Mouse (Mus musculus) left cerebral cortex, adult 9 months (tissue): Measurements from ENCODE around the gene Elmod1.

ENCODE experiments used
- DNase-seq, 2 experiments: peaks; one replicate each; pipeline ENCODE4 v3.0.0; 2022; ENCODE audit warnings: low spot score in 2 of 2

The Elmod1 gene

GRCm38 (mm10) chr9:53910331-53910730 lies 64.8 kb downstream of the Elmod1 start:
- peak in 1 of 2 experiments; percentile 64 for DNase-seq

- DNase-seq = no peak
These were observed 68.3 kb downstream of the Elmod1 start for GRCm38 (mm10) chr9:53906798-53907197.

DNA sequence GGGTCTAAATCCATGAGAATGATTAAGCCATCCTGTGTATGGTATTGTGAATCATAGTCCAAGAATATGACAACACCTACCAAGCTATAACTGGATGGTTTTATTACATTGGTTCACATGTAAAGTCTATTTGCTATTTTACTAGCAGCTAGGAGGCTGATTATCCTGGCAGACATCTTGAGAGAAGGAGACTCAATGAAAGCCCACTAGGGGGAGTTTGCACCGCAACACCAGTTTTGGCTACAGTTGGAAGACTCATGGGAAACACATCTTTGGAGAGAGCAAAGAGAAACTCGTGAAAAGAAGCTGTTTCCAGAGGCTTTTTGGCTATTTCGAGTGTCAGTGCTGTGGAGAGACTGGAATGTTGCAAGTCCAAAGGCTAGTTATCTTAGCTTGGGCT lies 69.7 kb downstream of the Elmod1 start:
- no peak for DNase-seq

- no peak for DNase-seq
These were observed 71.8 kb downstream of the Elmod1 start for GRCm38 (mm10) chr9:53903215-53903842.

DNA sequence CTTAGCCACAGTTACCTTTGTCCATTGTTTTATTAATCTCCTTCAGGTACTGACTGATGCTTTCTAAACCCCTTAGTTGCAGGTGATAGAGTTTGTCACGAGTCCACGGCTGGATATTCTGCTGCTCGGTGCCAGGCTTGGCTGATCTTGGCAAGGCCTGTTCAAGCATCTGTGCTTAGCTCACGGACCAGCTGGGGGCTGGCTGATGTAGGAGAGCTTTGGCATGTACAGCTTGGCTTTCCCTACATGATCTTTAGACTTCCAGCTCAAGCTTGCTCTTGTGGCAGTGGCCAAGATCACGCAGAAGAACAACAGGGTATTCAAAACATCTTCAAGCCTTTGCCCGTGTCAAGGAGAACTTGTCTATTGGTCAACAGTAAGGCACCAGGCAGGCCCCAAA lies 75.3 kb downstream of the Elmod1 start:
- DNase-seq = peak in 1 of 2 experiments; percentile 46

DNA sequence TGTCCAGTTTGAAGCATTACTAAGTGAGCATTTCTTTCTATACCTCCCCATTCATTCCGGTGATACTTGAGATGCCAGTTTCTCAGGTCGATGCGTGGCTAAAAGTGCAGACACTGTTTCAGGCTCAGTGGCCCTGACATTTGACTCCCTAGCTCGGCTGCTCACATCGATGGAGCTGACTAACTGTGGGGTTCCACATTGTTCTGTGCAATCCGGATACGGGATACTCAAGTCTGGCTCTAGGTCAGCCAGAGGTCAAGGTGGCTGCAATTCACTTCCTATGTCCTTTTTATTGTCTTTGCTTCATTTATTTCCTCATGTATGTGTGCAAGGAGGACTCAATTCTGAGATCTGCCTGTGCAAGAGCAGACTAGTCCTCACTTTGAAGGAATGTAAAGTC lies 79.3 kb downstream of the Elmod1 start:
- DNase-seq = no peak

DNA sequence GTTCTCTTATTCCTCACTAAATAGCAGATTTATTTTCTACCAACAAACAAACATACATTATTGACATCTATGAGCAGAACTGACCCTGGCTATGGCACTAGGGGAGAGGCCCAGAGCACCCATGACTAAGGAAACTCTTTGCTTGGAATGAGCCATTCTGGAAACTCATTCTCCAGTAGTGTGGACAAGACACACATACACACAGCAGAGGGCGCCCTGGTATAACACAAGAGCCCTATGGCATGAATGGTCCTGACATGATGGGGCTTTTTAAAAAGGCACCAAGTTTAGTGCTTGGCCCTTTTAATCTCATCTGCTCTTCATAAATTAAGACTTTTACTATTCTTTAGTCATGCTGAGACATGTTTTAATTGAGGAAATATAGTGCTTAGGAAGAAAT lies 85.0 kb downstream of the Elmod1 start:
- peak in 1 of 2 experiments; percentile 77 for DNase-seq

DNA sequence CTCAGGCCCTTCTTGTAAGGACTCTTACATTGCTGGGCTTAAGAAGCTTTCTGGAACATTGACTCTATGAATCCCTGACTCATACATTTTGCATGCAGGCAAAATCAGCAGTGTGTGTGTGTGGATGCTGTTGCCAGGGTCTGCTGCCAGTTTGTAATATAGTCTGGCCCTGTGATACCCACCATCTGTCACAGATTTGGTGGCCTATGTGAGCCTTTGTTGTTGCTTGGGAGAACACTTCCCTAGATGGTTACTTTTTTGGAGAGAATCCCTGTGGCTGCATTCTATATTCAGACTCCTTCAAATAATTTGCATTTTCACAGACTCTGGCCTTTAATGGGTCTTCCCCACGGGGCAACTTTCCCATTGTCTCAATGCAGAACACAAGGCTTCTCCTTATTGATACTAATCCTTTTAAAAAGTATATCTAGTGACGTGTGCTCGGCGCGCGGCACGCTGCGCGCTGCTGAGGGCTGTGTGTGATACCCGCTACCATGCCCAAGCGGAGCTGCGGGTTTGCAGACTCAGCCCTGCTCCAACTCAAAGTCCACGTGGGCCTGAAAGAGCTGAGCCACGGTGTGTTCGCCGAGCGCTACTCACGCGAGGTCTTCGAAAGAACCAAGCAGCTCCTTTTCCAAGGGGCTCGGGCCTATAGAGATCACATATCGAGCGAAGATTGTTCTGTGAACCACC lies 91.4 kb downstream of the Elmod1 start:
- DNase-seq = no peak

GRCm38 (mm10) chr9:53877423-53877822 lies 97.7 kb downstream of the Elmod1 start:
- no peak for DNase-seq

DNA sequence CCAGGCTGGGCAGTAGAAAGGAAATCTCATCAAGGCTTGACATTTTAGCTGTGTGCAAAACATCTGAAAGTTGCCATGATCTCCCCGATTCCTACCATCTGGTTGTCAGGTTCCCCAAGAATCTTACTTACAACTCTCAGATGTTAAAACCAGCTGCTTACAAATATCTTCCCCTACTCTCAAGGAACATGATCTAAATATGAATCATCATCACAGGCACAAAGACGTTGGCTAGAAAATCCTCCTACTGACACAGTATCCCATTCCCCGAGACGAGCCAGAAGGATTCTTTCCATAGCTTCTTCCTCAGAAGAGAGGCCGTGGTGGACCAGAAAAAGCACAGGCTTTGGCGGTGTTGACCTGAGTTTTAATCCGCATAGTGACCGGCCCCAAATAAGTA lies 101.9 kb downstream of the Elmod1 start:
- peak in 1 of 2 experiments; percentile 13 for DNase-seq
